Mouse (Mus musculus) layer of hippocampus, adult 11-12 months (tissue): Measurements from ENCODE around the gene Olfr1099.

ENCODE experiments used
- DNase-seq: peaks from one replicate; pipeline ENCODE4 v3.0.0; 2022; ENCODE audit warnings: low spot score

Olfr1099 gene

DNA sequence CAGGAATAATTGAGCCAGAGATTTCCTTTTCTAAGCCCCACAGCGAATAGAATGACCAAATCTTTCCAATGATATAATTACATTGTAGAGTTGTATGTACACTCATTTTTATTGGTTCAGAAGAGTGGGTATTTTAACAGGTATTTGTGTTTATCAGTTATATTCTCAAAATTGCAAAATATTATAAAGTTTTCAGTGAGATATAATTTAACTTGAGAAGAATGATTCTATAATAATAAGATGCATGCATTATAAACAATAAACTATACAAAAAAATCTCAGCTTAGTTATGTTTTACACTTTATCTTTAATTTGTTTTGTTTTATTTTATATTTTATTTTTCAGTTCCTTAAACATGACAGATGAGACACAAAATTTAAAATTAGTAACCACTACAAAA is at the start of gene Olfr1099:
Olfr1099 (minus strand) TSS at position 101 of the 400 bp plus-strand sequence.
- no peak for DNase-seq

DNA sequence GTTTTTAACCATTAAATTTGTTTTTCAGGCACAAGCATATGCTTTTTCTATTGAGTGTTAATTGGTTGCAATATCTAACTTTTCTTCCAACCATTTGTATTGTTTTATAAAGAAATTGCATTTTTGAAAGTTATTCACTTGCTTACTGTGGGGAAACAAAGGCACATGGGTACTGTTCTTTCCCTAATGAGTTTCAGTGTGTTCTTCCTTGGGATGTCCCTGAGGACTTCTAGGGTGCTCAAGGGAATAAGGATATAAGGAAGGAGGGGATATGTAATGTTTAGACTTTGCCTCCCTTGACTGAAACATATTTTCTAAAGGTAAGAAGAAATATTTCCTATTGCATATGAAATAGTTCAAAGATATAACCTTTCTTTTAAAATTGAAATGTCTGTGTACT is 37.6 kb upstream of the Olfr1099 start, which contains the start of gene Olfr1102:
Olfr1102 (plus strand) TSS at position 301 of the 400 bp plus-strand sequence.
- DNase-seq = no peak

DNA sequence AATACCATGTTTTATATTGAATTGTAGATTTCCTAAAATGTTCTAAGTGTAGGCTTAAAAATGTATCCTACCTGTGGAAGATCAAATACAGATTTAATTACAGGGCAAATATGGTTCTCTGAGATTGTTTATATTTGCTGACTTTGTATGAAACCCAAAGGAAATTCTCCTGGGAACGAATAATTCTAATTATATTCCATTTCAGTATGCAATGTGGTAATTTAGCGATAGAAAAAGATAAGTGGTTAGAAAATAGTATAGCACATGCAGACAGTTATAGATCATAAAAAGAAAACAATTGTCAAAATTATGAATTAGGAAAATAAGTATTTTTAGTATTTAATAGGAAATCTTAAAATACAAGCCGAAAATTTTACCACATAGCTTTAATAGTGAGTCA is 30.6 kb upstream of the Olfr1099 start, which contains the start of gene Olfr1101:
Olfr1101 (minus strand) TSS at position 101 of the 400 bp plus-strand sequence.
- no peak for DNase-seq

DNA sequence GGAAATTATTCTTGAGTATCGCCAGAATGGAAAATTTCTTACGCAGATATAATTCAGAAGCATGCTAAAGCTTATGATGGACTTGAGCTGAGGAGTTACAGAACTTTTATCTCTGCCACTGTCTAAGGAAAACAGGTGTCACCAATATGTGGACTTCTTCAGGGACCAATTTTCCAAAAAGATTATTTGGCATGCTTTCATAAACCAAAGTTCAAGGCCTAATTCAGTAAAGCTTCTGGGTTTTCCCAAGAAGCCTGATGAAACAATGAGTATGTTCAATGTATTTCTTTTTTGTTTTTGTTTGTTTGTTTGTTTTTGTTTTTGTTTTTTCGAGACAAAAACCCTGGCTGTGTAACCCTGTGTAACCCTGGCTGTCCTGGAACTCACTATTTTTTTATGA is 19.4 kb upstream of the Olfr1099 start, which contains the start of gene Olfr1100:
Olfr1100 (minus strand) TSS at position 101 of the 400 bp plus-strand sequence.
- no peak for DNase-seq

DNA sequence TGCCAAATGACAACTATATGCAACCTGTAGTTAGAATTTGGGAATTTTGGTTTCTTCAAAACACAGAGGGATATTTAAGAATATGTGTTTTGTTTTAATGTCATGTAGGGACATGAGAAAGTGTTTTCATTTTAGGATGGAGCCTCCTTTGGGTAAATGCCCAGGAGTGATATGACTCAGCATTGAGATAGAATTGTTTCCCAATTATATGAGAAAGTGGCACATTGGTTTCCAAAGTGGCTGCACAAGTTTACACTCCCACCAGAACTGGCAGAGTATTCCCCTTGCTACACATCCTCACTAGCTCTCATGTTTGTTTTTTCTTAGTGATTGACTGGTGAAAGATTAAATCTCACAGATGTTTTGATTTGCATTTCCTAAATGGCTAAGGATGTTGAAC is 33.9 kb downstream of the Olfr1099 start:
- DNase-seq = no peak

DNA sequence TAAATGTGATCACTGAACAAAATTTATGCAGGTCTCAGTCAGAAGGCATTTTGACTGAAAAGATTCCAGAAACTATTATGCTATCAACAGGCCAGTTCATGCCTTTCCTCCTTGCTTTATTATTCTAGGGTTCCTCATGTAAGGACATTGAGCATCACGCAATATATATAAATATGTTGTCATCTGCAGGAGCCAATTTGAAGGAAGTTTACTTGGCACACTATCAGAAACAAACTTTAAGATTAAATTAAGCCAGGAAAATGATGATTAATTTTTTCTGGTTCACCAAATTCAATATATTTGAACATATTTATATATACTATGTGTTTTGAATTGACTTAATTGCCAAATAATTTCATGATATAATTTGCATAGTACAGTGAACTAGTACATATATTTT is 36.0 kb downstream of the Olfr1099 start, which contains the start of gene Olfr1098:
Olfr1098 (minus strand) TSS at position 101 of the 400 bp plus-strand sequence.
- no peak for DNase-seq

DNA sequence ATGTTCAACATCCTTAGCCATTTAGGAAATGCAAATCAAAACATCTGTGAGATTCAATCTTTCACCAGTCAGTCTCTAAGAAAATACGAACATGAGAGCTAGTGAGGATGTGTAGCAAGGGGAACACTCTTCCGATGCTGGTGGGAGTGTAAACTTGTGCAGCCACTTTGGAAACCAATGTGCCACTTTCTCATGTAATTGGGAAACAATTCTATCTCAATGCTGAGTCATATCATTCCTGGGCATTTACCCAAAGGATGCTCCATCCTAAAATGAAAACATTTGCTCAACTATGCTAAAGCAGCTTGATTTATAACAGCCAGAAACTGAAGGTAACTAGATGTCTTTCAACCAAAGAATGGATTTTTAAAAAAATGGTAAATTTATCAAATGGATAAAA is 54.8 kb downstream of the Olfr1099 start:
- no peak for DNase-seq
